Mouse (Mus musculus) lung, embryonic 15.5 days (tissue): ENCODE measurements around the gene Rcc2. TPM values are rescaled to one million over a fixed set of nuclear protein-coding genes. Genes with fewer than 3 reads are reported as not detected.

ENCODE experiments used
- ATAC-seq: fragments of 200-750 bp; cut with Nextera tagmentation; 2 replicates; pipeline ENCODE4 v1.8.0; 2017; ENCODE audit warnings: moderate number of reproducible peaks, borderline replicate concordance; ENCODE audit not compliant: low FRiP score, low TSS enrichment; ENCODE audit errors: extremely low read depth
- H3K27ac ChIP-seq: fragments of 300-500 bp; sonication (generic); 2 replicates; pipeline ENCODE4 v1.5.1; 2015; ENCODE audit warnings: moderate library complexity, mild to moderate bottlenecking, inconsistent platforms
- H3K27me3 ChIP-seq: fragments of 300-500 bp; sonication (generic); 2 replicates; pipeline ENCODE4 v1.6.1; 2015; ENCODE audit warnings: inconsistent platforms
- H3K36me3 ChIP-seq: fragments of 300-500 bp; sonication (generic); 2 replicates; pipeline ENCODE4 v1.6.1; 2015; ENCODE audit warnings: inconsistent platforms
- H3K4me1 ChIP-seq: fragments of 300-500 bp; sonication (generic); 2 replicates; pipeline ENCODE4 v1.6.1; 2015; ENCODE audit warnings: inconsistent platforms
- H3K4me2 ChIP-seq: fragments of 300-500 bp; sonication (generic); 2 replicates; pipeline ENCODE4 v1.6.1; 2015; ENCODE audit warnings: inconsistent platforms, mild to moderate bottlenecking, moderate library complexity
- H3K4me3 ChIP-seq: fragments of 300-500 bp; sonication (generic); 2 replicates; pipeline ENCODE4 v1.5.1; 2015; ENCODE audit warnings: mild to moderate bottlenecking, inconsistent platforms
- H3K9ac ChIP-seq: fragments of 300-500 bp; sonication (generic); 2 replicates; pipeline ENCODE4 v1.6.1; 2015; ENCODE audit warnings: inconsistent platforms
- H3K9me3 ChIP-seq: fragments of 300-500 bp; sonication (generic); 2 replicates; pipeline ENCODE4 v1.6.1; 2016; ENCODE audit warnings: inconsistent platforms
- WGBS: fragments of 180-500 bp; shearing (Covaris S2); methylation state at CpG from one replicate; pipeline ENCODE4 v1.1.7; 2015; 5-methylcytosine and 5-hydroxymethylcytosine counted together
- polyA plus RNA-seq: library from polyadenylated mRNA; unstranded; fragments of >200 nt; fragmentation: Nextera tagmentation; extraction: Ambion mirVana; gene quantifications from 2 replicates; pipeline ENCODE4 v1.2.1, GENCODE M21; 2015

The Rcc2 gene
- polyA plus RNA-seq, 1 experiment from 2014 or later, result 58.0 TPM

DNA sequence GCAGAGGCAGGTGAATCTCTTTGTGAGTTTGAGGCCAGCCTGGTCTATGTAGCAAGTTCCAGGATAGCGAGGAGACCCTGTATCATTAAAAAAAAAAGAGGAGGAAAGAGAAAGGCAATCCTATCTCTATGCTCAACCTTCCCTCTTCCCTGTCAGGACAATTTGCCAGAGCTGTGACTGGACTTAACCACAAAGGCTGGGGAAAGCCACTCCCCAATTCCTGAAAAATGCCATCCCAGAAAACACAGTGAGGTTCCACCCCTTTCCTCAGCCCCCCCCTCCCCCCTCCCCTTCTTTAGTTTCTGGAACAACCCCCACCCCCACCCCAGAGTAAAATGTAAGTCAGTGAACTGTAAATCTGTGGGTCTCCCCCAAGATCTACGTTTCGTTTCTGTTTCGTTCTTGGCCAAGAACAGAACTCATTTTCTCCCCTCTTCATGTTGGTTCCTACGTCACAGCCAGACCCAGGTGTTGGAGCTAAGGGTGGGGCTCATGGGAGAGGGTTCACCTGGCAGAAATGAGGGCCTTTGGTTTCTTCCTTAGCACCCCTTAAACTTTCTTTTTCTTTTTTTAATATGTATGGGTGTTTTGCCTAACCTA, 11.4 kb upstream of the Rcc2 start:
- H3K4me2 ChIP-seq, result no peak overlapping the region
- ATAC-seq, result no peak
- no peaks in the 10 kb centered on the region for H3K27me3 ChIP-seq
- peaks cover 20% of the 10 kb centered on the region for H3K4me1 ChIP-seq
- H3K36me3 ChIP-seq, result no peaks in the 10 kb centered on the region
- H3K9me3 ChIP-seq, result no peaks in the 10 kb centered on the region
- 82% methylated on average over 5 of the region's 5 CpGs for WGBS
- H3K27ac ChIP-seq, result no peak overlapping the region
- H3K4me3 ChIP-seq, result no peak overlapping the region
- no peak overlapping the region for H3K9ac ChIP-seq

DNA sequence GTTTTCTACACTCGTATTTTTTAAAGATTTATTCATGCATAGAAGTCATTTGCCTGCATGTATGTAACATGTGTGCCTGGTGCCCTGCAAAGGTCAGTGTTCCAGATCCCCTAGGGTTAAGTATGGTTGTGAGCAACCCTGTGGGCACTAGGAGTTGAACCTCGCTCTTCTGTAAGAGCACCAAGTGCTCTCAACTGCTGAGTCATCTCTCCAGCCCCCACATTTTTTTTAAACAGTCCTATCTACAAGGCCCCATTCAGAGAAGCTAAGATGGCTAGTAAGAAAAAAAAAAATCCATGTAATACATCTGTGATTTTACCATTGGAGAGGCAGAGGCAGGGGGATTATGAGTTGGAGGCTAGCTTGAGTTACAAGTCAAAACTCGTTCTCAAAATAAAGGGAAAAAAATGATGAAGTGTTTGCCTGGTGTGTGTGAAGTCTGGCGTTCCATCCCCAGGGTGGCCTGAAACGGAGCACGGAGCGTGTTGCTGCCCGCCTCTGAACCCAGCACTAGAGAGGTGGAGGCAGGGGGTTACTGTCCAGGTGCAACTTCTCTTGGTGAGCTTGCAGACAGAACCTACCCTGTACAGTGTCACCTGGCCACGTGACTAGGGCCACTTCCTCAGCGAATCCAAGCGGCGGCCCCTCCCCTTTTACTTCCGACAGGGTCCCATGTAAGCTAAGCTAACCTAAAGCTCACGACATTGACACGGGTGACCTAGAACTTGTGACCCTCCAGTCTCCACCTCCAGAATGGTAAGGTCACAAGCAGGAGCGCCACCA, 10.3 kb upstream of the Rcc2 start:
- WGBS, result 46% methylated on average over 16 of the region's 16 CpGs
- Histone ChIP-seq H3K4me3 (no peak overlapping the region), H3K9me3 (no peaks in the 10 kb centered on the region), H3K27me3 (no peaks in the 10 kb centered on the region), H3K27ac (0 out of 2 replicates have a peak overlapping the region, but pooled peaks have one; percentile 11), H3K36me3 (no peaks in the 10 kb centered on the region), H3K9ac (no peak overlapping the region), H3K4me2 (peak overlapping the region; percentile 12; the same call in 1 of the 2 replicates), H3K4me1 (peaks cover 8% of the 10 kb centered on the region)
- no peak for ATAC-seq

DNA sequence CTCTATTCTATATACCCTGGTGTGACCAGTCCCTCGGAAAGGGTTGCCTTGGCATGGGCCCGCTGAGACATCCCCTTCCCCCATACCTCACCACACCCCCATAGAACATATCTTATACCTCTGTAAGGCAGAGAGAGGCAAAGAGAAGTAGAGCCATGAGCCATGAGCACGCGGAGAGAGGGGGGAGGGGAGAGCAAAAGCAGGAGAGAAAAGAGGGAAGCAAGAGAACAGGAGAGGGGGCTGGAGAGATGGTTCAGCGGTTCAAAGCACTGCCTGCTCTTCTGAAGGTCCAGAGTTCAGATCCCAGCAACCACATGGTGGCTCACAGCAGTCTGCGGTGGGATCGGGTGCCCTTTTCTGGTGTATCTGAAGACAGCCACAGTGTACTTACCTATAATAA, 8.9 kb upstream of the Rcc2 start:
- H3K4me1 ChIP-seq, result peaks cover 6% of the 10 kb centered on the region; the same call in 1 of the 2 replicates
- no peak overlapping the region for H3K4me3 ChIP-seq
- H3K27me3 ChIP-seq, result no peaks in the 10 kb centered on the region
- WGBS, result 66% methylated on average over 7 of the region's 7 CpGs
- no peaks in the 10 kb centered on the region for H3K36me3 ChIP-seq
- no peak for ATAC-seq
- H3K9ac ChIP-seq, result no peak overlapping the region
- H3K27ac ChIP-seq, result no peak overlapping the region
- H3K9me3 ChIP-seq, result no peaks in the 10 kb centered on the region
- no peak overlapping the region for H3K4me2 ChIP-seq

DNA sequence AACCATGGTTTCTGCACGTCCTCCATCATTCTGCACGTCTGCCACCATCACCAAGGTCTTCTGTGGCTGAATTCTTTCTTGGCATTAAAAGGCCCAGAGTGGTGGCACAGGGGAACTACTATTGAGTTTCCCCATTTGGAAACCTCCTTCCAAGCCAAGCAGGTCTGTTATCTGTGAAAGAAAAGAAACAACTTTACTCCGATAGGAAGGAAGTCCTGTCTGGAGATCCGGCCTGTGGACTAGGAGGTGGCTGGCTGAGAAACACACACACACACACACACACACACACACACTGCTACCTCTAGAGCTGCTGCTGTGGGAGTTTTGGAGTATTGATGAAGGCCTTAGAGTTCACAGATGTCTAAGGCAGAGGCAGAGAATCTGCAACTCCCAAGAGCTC, 6.8 kb upstream of the Rcc2 start:
- Histone ChIP-seq H3K36me3 (no peaks in the 10 kb centered on the region), H3K9me3 (no peaks in the 10 kb centered on the region), H3K4me2 (no peak overlapping the region), H3K4me1 (peaks cover 6% of the 10 kb centered on the region; the same call in 1 of the 2 replicates), H3K27me3 (no peaks in the 10 kb centered on the region), H3K4me3 (no peak overlapping the region), H3K9ac (no peak overlapping the region), H3K27ac (no peak overlapping the region)
- 56% methylated on average over 4 of the region's 4 CpGs for WGBS
- ATAC-seq, result no peak

DNA sequence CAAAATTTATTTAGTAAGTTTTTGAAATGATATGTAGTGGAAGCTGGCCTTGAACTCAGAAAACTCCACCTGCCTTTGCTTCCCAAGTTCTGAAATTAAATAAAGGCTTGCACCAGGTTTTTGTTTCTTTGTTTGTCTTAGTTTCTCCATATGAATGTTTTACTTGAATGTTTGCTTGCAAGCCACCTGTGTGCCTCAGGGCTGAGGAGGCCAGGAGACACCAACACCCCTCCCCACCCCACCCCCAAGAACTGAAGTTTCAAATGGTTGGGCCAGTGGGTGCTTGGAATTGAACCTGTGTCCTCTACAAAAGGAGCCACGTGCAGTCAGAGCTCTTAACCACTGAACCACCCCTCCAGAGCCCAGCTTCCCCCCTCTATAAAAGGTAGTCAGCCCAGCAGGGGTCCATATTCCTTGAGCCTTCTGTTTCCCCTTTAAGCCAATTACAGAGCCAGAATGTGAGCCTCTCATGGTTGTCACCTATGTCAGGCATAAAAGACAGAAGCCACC, 5.7 kb upstream of the Rcc2 start:
- no peaks in the 10 kb centered on the region for H3K9me3 ChIP-seq
- WGBS, result 29% methylated on average over 1 of the region's 1 CpGs
- no peaks in the 10 kb centered on the region for H3K36me3 ChIP-seq
- H3K27me3 ChIP-seq, result no peaks in the 10 kb centered on the region
- ATAC-seq, result no peak
- H3K4me1 ChIP-seq, result peaks cover 10% of the 10 kb centered on the region; the same call in 1 of the 2 replicates
- no peak overlapping the region for H3K27ac ChIP-seq
- no peak overlapping the region for H3K9ac ChIP-seq
- no peak overlapping the region for H3K4me3 ChIP-seq
- H3K4me2 ChIP-seq, result no peak overlapping the region

DNA sequence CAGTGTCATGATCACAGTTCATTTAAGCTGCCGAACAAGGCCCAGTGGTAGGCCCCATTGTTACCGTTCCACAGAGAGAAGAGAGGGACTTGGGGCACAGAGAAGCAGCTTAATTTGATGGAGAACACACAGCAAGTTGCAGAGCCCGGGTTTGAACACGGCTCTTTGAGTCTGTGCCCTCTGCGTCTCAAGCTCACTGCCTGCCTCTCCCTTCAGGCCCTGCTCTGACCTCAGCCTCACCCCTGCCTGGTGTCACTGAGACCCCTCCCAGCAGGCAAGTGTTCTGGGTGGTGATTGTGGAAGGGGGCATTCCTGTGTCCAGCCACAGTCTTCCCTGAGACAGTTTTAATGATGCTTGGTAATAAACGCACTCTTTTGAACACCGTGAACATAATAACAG, 5.2 kb upstream of the Rcc2 start:
- Histone ChIP-seq H3K4me2 (no peak overlapping the region), H3K36me3 (no peaks in the 10 kb centered on the region), H3K27ac (no peak overlapping the region), H3K9me3 (no peaks in the 10 kb centered on the region), H3K4me1 (peaks cover 6% of the 10 kb centered on the region; the same call in 1 of the 2 replicates), H3K27me3 (no peaks in the 10 kb centered on the region), H3K9ac (no peak overlapping the region), H3K4me3 (no peak overlapping the region)
- no peak for ATAC-seq
- 60% methylated on average over 7 of the region's 7 CpGs for WGBS

DNA sequence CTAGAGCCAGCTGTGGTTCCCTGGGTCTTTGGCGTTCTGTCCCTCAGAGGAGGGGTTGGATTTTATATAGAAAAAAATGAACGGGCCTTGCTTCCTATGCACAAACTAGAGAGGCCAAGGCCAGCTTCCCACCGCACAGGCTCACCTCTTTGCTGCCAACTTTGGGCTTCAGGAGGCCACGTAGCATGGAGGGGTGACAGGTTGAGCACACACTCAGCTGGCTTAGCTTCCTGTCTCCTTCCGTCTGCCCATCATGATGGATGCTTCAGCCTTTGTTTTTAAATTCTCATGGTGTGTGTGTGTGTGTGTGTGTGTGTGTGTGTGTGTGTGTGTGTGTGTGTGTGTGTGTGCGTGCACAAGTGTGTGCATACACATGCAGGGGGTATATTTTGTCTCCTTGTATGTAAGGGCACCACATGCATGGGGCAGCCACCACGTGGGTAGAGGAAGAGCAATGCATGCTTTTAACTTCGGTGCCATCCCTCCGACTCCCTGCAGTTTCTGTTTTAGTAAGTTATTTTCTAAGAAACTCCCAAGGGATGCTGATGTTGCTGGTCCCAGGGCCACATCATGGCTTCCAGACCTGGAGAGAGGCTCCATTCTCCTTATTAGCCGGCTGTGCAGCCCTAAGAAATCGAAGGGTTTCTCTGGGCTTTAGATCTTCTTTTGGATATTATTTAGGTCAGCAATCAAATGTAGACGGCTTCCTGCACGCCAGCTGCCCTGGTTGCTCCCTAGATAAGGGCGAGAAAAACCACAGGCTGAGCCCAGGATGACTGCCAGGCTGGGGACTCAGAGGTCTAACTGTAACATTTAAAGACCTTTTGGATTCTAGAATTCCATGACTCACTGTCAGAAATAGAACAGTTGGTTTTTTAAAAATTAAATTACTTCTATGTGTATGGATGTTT, 4.4 kb upstream of the Rcc2 start:
- peaks cover 12% of the 10 kb centered on the region for H3K4me1 ChIP-seq
- no peak for ATAC-seq
- H3K4me2 ChIP-seq, result no peak overlapping the region
- H3K36me3 ChIP-seq, result no peaks in the 10 kb centered on the region
- H3K27me3 ChIP-seq, result no peaks in the 10 kb centered on the region
- 65% methylated on average over 14 of the region's 14 CpGs for WGBS
- no peak overlapping the region for H3K9ac ChIP-seq
- no peaks in the 10 kb centered on the region for H3K9me3 ChIP-seq
- no peak overlapping the region for H3K27ac ChIP-seq
- no peak overlapping the region for H3K4me3 ChIP-seq

DNA sequence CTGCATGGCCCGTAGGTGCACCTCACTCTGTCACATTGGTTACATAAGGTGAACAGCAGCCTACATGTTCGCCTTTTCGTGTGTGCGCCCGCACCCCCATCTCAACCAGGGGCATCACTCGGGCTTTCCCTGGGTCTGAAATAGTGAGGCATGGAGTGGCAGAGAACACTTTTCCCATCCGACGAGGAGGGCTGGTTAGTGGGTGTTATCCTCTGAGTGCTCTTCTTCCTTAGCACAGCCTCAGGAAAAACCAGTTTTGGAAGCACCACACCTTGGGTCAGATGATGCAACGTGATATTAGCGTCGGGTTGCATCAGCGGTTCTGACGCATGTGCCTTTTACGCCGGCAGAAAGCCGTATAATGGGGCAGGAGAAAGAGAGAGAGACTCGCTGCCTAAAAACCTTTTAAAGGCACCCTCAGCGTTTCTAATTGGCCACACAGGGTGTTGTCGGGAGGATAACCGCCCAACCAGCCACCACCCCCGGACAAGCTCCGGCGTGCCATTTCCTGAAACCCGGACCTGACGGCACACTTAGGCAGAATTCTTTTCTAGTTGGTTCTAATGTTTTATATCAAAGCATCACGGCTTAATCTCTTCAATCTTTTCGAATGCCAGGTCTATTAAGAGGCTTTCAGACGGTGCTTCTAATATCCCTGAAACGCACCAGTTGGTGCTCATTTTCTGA, 757 bp upstream of the Rcc2 start:
- Histone ChIP-seq H3K4me3 (peak overlapping the region; percentile 92), H3K4me1 (peaks cover 30% of the 10 kb centered on the region), H3K27ac (no peak overlapping the region), H3K27me3 (no peaks in the 10 kb centered on the region), H3K36me3 (no peaks in the 10 kb centered on the region), H3K9ac (peak overlapping the region; percentile 7), H3K9me3 (no peaks in the 10 kb centered on the region), H3K4me2 (peak overlapping the region; percentile 94)
- WGBS, result 6% methylated on average over 29 of the region's 29 CpGs
- ATAC-seq, result no peak

DNA sequence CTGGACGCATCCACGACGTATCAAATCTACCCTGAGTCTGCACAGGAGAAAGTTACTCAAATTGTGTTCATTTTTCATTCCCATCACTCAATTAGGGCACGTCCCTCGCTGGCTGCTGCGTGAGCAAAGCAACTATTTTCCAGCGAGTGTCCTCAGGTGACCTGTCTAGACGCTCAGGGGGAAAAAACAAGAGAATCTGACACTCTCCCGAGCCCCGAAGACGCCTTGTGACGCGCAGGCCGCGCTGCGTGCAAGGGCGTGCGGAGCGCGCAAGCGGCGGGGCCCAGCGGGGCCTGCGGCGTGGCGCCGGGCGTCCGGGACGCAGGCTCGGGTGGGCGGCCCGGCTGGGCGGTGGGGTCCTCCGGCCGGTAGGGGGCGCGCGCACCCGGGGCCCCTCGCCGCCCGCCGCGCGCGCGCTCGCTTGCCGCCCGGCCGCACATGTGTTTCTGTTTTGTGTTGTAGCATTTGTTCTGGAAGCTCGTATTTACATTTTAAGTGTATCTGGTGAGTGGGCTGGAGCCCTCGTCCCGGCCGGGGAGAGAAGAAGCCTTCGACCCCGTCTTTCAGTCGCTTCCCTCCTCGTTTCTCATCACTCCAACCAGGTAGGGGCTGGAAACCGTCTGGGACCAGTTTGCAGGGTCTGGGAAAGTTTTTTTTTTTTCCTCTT, 841 bp downstream of the Rcc2 start:
- peak; percentile 57; the same call in 1 of the 2 replicates for ATAC-seq
- peak overlapping the region; percentile 98 for H3K27ac ChIP-seq
- H3K4me2 ChIP-seq, result peak overlapping the region; percentile 94
- peak overlapping the region; percentile 92 for H3K4me3 ChIP-seq
- no peaks in the 10 kb centered on the region for H3K27me3 ChIP-seq
- H3K36me3 ChIP-seq, result peaks cover 9% of the 10 kb centered on the region; the same call in 1 of the 2 replicates
- WGBS, result under 1% methylated on average over 61 of the region's 61 CpGs
- peak overlapping the region; percentile 90 for H3K9ac ChIP-seq
- H3K4me1 ChIP-seq, result peaks cover 37% of the 10 kb centered on the region
- H3K9me3 ChIP-seq, result no peaks in the 10 kb centered on the region

DNA sequence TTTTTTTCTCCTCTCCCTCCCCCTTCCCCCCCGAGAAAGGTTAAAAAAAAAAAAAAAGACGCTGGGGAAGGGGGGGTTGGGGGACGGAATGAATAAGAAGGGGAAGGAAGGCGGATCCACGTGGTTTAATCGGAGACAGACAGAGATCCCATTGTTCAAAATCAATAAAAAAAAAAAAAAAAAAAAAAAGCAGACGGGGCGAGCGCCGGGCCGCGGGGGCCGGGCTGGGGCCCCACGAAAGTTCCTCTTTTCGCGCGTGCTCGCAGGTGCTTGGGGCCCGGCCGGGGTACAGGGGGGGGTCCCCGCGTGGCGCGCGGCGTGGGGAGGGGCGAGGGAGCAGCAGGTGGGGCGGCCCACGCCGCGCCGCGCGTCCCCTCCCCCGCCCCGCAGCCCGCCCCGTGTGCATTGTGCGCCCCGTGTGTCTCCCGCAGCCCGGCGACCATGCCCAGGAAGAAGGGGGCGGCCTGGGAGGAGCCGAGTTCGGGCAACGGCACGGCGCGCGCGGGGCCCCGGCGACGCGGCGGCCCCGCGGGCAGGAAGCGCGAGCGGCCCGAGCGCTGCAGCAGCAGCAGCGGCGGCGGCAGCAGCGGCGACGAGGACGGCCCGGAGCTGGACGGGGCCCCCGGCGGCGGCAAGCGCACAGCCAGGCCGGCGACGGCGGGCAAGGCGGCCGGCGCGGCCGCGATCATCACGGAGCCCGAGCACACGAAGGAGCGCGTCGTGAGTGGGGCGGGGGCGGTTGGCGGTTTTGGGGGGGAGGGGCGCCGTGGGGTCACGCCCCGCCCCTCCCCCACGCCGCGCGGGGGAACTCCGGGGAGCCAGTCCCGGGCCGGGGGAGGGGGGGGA, 1.6 kb downstream of the Rcc2 start:
- ATAC-seq, result peak; percentile 32; the same call in 1 of the 2 replicates
- Histone ChIP-seq H3K9me3 (no peaks in the 10 kb centered on the region), H3K27ac (peak overlapping the region; percentile 98), H3K36me3 (peaks cover 17% of the 10 kb centered on the region; the same call in 1 of the 2 replicates), H3K9ac (peak overlapping the region; percentile 90), H3K4me2 (peak overlapping the region; percentile 94), H3K27me3 (no peaks in the 10 kb centered on the region), H3K4me3 (peak overlapping the region; percentile 92), H3K4me1 (peaks cover 45% of the 10 kb centered on the region)
- WGBS, result under 1% methylated on average over 80 of the region's 107 CpGs
